Mouse (Mus musculus): ENCODE results near the gene Cog6. TPM values are rescaled to one million over a fixed set of nuclear protein-coding genes. Genes with fewer than 3 reads are reported as not detected.

The Cog6 gene
- polyA plus RNA-seq, 1 experiment from 2014 or later, result 61.4 TPM

- H3K36me3 ChIP-seq (ENCODE audit: control insufficient read depth, insufficient read depth, low read length), result peaks cover 12% of the 10 kb centered on the region
- H3K9ac ChIP-seq (ENCODE audit: low read length), result no peak overlapping the region
- H3K4me3 ChIP-seq (ENCODE audit: control insufficient read depth in 1 of 2, insufficient read depth in 1 of 2, low read depth in 1 of 2, low read length in 2 of 2), result no peak overlapping the region
- H3K27ac ChIP-seq (replicated peaks in 1 of 2; ENCODE audit: control insufficient read depth in 1 of 2, insufficient read depth in 1 of 2, low read depth in 2 of 2, low read length in 2 of 2), result 0 out of 4 replicates have a peak overlapping the region, but pooled peaks of 1 of the 2 experiments have one; percentile 2
- peak overlapping the region; percentile 95 for H3K4me2 ChIP-seq (ENCODE audit: low read length)
- peaks cover 11 to 48% of the 10 kb centered on the region in 2 experiments for H3K4me1 ChIP-seq (ENCODE audit: control insufficient read depth in 2 of 2, insufficient read depth in 2 of 2, low read length in 2 of 2)
- no peaks in the 10 kb centered on the region for H3K9me3 ChIP-seq (ENCODE audit: control insufficient read depth, low read length)
- no peaks in the 10 kb centered on the region for H3K27me3 ChIP-seq (ENCODE audit: control insufficient read depth, insufficient read depth, low read length)
- 45% methylated on average over 6 of the region's 6 CpGs for WGBS
- no peak for ATAC-seq (ENCODE audit: insufficient number of reproducible peaks, insufficient read depth, low FRiP score, low read depth)
Measured at GRCm38 (mm10) chr3:53046371-53046770, 29.3 kb upstream of the Cog6 start.

- Histone ChIP-seq H3K9me3 (ENCODE audit: control insufficient read depth, low read length) (no peaks in the 10 kb centered on the region), H3K4me2 (ENCODE audit: low read length) (peak overlapping the region; percentile 95), H3K4me3 (ENCODE audit: control insufficient read depth in 1 of 2, insufficient read depth in 1 of 2, low read depth in 1 of 2, low read length in 2 of 2) (no peak overlapping the region), H3K9ac (ENCODE audit: low read length) (no peak overlapping the region), H3K4me1 (ENCODE audit: control insufficient read depth in 2 of 2, insufficient read depth in 2 of 2, low read length in 2 of 2) (peaks cover 12 to 46% of the 10 kb centered on the region in 2 experiments), H3K27me3 (ENCODE audit: control insufficient read depth, insufficient read depth, low read length) (no peaks in the 10 kb centered on the region), H3K36me3 (ENCODE audit: control insufficient read depth, insufficient read depth, low read length) (peaks cover 12% of the 10 kb centered on the region), H3K27ac (replicated peaks in 1 of 2; ENCODE audit: control insufficient read depth in 1 of 2, insufficient read depth in 1 of 2, low read depth in 2 of 2, low read length in 2 of 2) (0 out of 4 replicates have a peak overlapping the region, but pooled peaks have one; percentile 2 to 15)
- WGBS, result 80% methylated on average over 4 of the region's 4 CpGs
- no peak for ATAC-seq (ENCODE audit: insufficient number of reproducible peaks, insufficient read depth, low FRiP score, low read depth)
Measured at GRCm38 (mm10) chr3:53045697-53046096, 28.7 kb upstream of the Cog6 start.

- Histone ChIP-seq H3K27me3 (ENCODE audit: control insufficient read depth, insufficient read depth, low read length) (no peaks in the 10 kb centered on the region), H3K9me3 (ENCODE audit: control insufficient read depth, low read length) (no peaks in the 10 kb centered on the region), H3K9ac (ENCODE audit: low read length) (peak overlapping the region; percentile 95), H3K27ac (replicated peaks in 1 of 2; ENCODE audit: control insufficient read depth in 1 of 2, insufficient read depth in 1 of 2, low read depth in 2 of 2, low read length in 2 of 2) (peak overlapping the region; percentile 60 to 89), H3K4me1 (ENCODE audit: control insufficient read depth in 2 of 2, insufficient read depth in 2 of 2, low read length in 2 of 2) (peaks cover 14 to 55% of the 10 kb centered on the region in 2 experiments), H3K4me3 (ENCODE audit: control insufficient read depth in 1 of 2, insufficient read depth in 1 of 2, low read depth in 1 of 2, low read length in 2 of 2) (peak overlapping the region; percentile 26 to 80), H3K4me2 (ENCODE audit: low read length) (peak overlapping the region; percentile 95), H3K36me3 (ENCODE audit: control insufficient read depth, insufficient read depth, low read length) (peaks cover 12% of the 10 kb centered on the region)
- WGBS, result 26% methylated on average over 11 of the region's 11 CpGs
- ATAC-seq (ENCODE audit: insufficient number of reproducible peaks, insufficient read depth, low FRiP score, low read depth), result no peak
Measured at GRCm38 (mm10) chr3:53044682-53045299, 27.8 kb upstream of the Cog6 start.

GRCm38 (mm10) chr3:53044238-53044637 lies 27.2 kb upstream of the Cog6 start:
- 17% methylated on average over 7 of the region's 7 CpGs for WGBS
- Histone ChIP-seq H3K36me3 (ENCODE audit: control insufficient read depth, insufficient read depth, low read length) (peaks cover 12% of the 10 kb centered on the region), H3K4me3 (ENCODE audit: control insufficient read depth in 1 of 2, insufficient read depth in 1 of 2, low read depth in 1 of 2, low read length in 2 of 2) (peak overlapping the region; percentile 26 to 80; a peak in 3 of 4 replicates), H3K27me3 (ENCODE audit: control insufficient read depth, insufficient read depth, low read length) (no peaks in the 10 kb centered on the region), H3K4me2 (ENCODE audit: low read length) (peak overlapping the region; percentile 95), H3K9ac (ENCODE audit: low read length) (peak overlapping the region; percentile 95), H3K9me3 (ENCODE audit: control insufficient read depth, low read length) (no peaks in the 10 kb centered on the region), H3K27ac (replicated peaks in 1 of 2; ENCODE audit: control insufficient read depth in 1 of 2, insufficient read depth in 1 of 2, low read depth in 2 of 2, low read length in 2 of 2) (peak overlapping the region; percentile 60 to 89), H3K4me1 (ENCODE audit: control insufficient read depth in 2 of 2, insufficient read depth in 2 of 2, low read length in 2 of 2) (peaks cover 14 to 57% of the 10 kb centered on the region in 2 experiments)
- no peak for ATAC-seq (ENCODE audit: insufficient number of reproducible peaks, insufficient read depth, low FRiP score, low read depth)

GRCm38 (mm10) chr3:53043206-53043780 lies 26.3 kb upstream of the Cog6 start:
- Histone ChIP-seq H3K36me3 (ENCODE audit: control insufficient read depth, insufficient read depth, low read length) (peaks cover 12% of the 10 kb centered on the region), H3K9ac (ENCODE audit: low read length) (peak overlapping the region; percentile 95), H3K27ac (replicated peaks in 1 of 2; ENCODE audit: control insufficient read depth in 1 of 2, insufficient read depth in 1 of 2, low read depth in 2 of 2, low read length in 2 of 2) (peak overlapping the region; percentile 31 to 89; a peak in 2 of 4 replicates), H3K4me1 (ENCODE audit: control insufficient read depth in 2 of 2, insufficient read depth in 2 of 2, low read length in 2 of 2) (peaks cover 14 to 53% of the 10 kb centered on the region in 2 experiments), H3K4me2 (ENCODE audit: low read length) (peak overlapping the region; percentile 95), H3K9me3 (ENCODE audit: control insufficient read depth, low read length) (no peaks in the 10 kb centered on the region), H3K4me3 (ENCODE audit: control insufficient read depth in 1 of 2, insufficient read depth in 1 of 2, low read depth in 1 of 2, low read length in 2 of 2) (peak overlapping the region; percentile 25 to 80), H3K27me3 (ENCODE audit: control insufficient read depth, insufficient read depth, low read length) (no peaks in the 10 kb centered on the region)
- no peak for ATAC-seq (ENCODE audit: insufficient number of reproducible peaks, insufficient read depth, low FRiP score, low read depth)
- 87% methylated on average over 13 of the region's 13 CpGs for WGBS

GRCm38 (mm10) chr3:53042240-53042567 lies 25.2 kb upstream of the Cog6 start:
- WGBS, result 14% methylated on average over 9 of the region's 9 CpGs
- peak overlapping the region; percentile 95 for H3K4me2 ChIP-seq (ENCODE audit: low read length)
- H3K27me3 ChIP-seq (ENCODE audit: control insufficient read depth, insufficient read depth, low read length), result no peaks in the 10 kb centered on the region
- peak overlapping the region; percentile 95 for H3K9ac ChIP-seq (ENCODE audit: low read length)
- peak overlapping the region; percentile 88 to 97 for H3K27ac ChIP-seq (replicated peaks in 1 of 2; ENCODE audit: control insufficient read depth in 1 of 2, insufficient read depth in 1 of 2, low read depth in 2 of 2, low read length in 2 of 2)
- peak overlapping the region; percentile 80 to 92 for H3K4me3 ChIP-seq (ENCODE audit: control insufficient read depth in 1 of 2, insufficient read depth in 1 of 2, low read depth in 1 of 2, low read length in 2 of 2)
- no peak for ATAC-seq (ENCODE audit: insufficient number of reproducible peaks, insufficient read depth, low FRiP score, low read depth)
- no peaks in the 10 kb centered on the region for H3K9me3 ChIP-seq (ENCODE audit: control insufficient read depth, low read length)
- H3K36me3 ChIP-seq (ENCODE audit: control insufficient read depth, insufficient read depth, low read length), result peaks cover 12% of the 10 kb centered on the region
- peaks cover 14 to 51% of the 10 kb centered on the region in 2 experiments for H3K4me1 ChIP-seq (ENCODE audit: control insufficient read depth in 2 of 2, insufficient read depth in 2 of 2, low read length in 2 of 2)

GRCm38 (mm10) chr3:53041411-53042239 lies 24.6 kb upstream of the Cog6 start, which contains the start of gene Lhfp:
Gene Lhfp (plus strand): TSS chr3:53041528.
- H3K9me3 ChIP-seq (ENCODE audit: control insufficient read depth, low read length), result no peaks in the 10 kb centered on the region
- peak within 1 kb of the TSS; percentile 95 for H3K4me2 ChIP-seq (ENCODE audit: low read length)
- under 1% methylated on average over 56 of the region's 58 CpGs for WGBS
- peaks cover 12% of the 10 kb centered on the region for H3K36me3 ChIP-seq (ENCODE audit: control insufficient read depth, insufficient read depth, low read length)
- H3K27ac ChIP-seq (replicated peaks in 1 of 2; ENCODE audit: control insufficient read depth in 1 of 2, insufficient read depth in 1 of 2, low read depth in 2 of 2, low read length in 2 of 2), result peak within 1 kb of the TSS; percentile 88 to 97
- H3K4me3 ChIP-seq (ENCODE audit: control insufficient read depth in 1 of 2, insufficient read depth in 1 of 2, low read depth in 1 of 2, low read length in 2 of 2), result peak within 1 kb of the TSS; percentile 80 to 92
- no peaks in the 10 kb centered on the region for H3K27me3 ChIP-seq (ENCODE audit: control insufficient read depth, insufficient read depth, low read length)
- peak within 1 kb of the TSS; percentile 95 for H3K9ac ChIP-seq (ENCODE audit: low read length)
- peak; percentile 85 for ATAC-seq (ENCODE audit: insufficient number of reproducible peaks, insufficient read depth, low FRiP score, low read depth)
- peaks cover 14 to 51% of the 10 kb centered on the region in 2 experiments for H3K4me1 ChIP-seq (ENCODE audit: control insufficient read depth in 2 of 2, insufficient read depth in 2 of 2, low read length in 2 of 2)
